Mouse (Mus musculus): ENCODE results near the gene Fam83c.

DNA sequence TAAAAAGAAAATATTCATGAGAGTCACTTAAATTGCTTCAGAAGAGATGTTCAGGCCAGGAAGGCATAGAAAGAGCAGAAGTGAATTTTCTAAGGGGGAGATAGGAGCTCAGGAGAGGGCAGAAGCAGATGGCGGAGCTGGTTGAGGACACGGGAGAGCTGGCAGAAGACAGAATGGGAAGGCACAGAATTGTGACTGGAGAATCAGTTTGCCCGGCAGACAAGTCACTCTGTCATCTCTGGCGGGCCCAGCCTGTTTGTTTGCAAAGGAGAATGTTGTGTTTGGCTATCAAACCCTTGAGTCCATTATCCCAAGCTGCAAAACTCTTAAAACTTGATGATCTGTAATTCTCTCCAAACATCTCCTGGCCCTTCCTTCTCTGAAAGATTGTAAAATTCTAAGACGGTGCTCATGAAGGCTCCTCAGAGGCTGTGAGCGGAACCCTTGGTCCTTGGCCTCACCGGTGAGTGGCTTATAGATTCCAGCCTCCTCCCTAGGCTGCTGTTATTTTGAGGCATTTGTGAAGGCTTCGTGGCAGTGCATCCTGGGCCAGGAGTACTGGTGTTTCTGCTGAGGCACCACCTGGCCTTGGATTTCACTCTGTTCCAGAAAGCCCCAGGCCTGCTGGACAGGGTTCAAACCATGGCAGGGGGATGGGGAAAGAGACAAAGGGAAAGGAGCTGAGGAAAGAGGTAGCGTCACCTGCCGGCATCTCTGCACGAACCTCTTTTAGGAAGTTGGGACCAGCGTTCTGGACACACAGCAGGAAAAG is 39.8 kb downstream of the Fam83c start:
- no peak for TF ChIP-seq CTCF (conservative IDR thresholded peaks at IDR 0.05; ENCODE audit: insufficient read depth, insufficient read length, low read depth, low read length)
- no peak for TF ChIP-seq POLR2A (IDR thresholded peaks at IDR 0.05; ENCODE audit: low read depth, low read length)
